ENCODE assay signal across 17 mouse cellular contexts in the genomic region with DNA sequence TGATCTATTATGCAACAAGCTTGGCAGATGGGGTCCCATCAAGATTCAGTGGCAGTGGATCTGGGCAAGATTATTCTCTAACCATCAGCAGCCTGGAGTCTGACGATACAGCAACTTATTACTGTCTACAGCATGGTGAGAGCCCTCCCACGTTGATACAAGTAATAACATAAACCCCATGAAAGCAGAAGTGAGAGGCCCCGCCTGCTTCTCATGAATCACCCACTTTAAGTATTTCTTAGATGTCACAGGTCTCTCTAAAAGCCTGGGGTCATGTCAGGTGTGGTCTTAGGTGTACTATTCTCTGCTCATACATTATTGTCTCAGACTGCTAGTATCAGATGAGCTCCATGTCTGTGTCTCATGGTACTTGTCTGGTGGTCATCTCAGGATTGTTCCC.
"Had no signal": no experiment of that assay in that cellular context is flagged by ENCODE, and none has a peak within 500 bp of the region (broad histone marks: within the 10 kb centered on the region; RNA-seq: fewer than 3 reads in every experiment).

No protein-coding gene starts in this region.

- ATAC-seq: midbrain, embryonic 16.5 days had no signal

- DNase-seq: lung, adult 18-20 months; lung, embryonic 14.5 days; lung, postnatal 10 days; lung, postnatal 4 days; midbrain, embryonic 14.5 days; retina, postnatal 1 day; right cerebral cortex, adult 18-20 months; right cerebral cortex, postnatal 25 days; right cerebral cortex, postnatal 4 days; thymus, adult 2 months; thymus, postnatal 25 days; thymus, postnatal 4 days had no signal

- H3K27me3 ChIP-seq: midbrain, embryonic 12.5 days; neural tube, embryonic 12.5 days; stomach, embryonic 15.5 days had no signal

- H3K36me3 ChIP-seq: midbrain, embryonic 10.5 days; midbrain, embryonic 12.5 days; neural tube, embryonic 12.5 days; stomach, embryonic 15.5 days had no signal
